Mouse (Mus musculus) CD4-positive, CD25-positive, alpha-beta regulatory T cell, adult 4 months (primary cell): ENCODE results near the gene Brf1. TPM values are rescaled to one million over a fixed set of nuclear protein-coding genes. Genes with fewer than 3 reads are reported as not detected.

Experiments
- ATAC-seq: one replicate; pipeline ENCODE4 v1.8.0; 2017
- polyA plus RNA-seq, 2 experiments: library from polyadenylated mRNA; unstranded; fragments of 100-300 nt; shearing (Covaris generic); gene quantifications; one replicate each; pipeline ENCODE4 v1.2.1; 2017

Brf1 gene
- polyA plus RNA-seq, 2 experiments from 2014 or later: 26.9 to 32.7 TPM

DNA sequence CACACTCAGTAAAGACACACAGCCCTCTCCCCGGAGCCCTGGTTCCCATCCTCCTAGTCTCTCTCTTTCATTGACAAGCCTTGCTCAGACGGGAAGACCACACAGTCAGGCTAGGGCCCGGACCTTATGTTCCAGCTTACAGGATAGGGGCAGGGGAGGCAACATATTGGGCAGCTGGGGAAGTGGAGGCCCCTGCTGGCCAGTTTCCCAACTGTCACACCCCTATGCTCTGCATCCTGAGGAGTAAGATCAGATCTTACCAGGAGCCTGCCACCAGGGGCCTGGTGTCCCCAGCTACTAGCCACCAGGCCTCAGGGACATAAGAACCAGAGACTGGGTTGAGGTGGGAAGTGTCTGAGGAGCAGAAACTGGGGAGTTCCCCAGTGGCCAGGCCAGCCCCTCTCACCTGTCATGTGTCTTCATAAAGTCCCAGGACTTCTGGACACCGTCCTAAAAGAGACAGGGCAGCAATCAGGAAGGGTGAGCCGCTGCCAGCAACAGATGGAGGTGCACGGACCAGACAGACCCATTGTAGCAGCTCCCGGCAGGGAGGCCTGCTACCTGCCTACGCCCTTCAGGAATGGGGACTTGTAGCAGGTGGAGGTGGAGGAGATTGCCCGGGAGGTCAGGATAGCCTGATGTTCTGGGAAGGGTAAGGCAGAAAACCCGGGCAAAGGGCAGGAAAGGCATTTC lies 61.5 kb downstream of the Brf1 start:
- ATAC-seq: no peak

DNA sequence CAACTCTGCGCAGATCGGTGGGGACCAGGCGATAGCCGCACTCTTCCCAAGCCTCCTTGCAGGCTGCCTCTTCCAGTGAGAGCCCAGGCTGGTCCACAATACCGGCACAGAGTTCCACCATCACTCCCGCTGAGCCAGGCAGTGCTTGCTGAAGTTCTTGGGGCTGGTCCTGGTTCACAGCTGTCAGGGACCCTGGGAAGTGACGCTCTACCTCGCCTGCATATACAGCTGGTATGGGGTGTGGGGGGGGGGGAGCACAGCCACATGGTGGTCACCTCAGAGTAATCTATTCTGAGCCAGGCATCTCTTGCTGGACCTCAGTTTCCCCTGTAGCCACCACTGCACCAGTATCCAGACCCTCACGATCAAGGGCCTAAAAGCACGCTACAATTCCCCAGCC lies 62.1 kb downstream of the Brf1 start:
- ATAC-seq: no peak

GRCm38 (mm10) chr12:112937906-112938305 lies 62.6 kb downstream of the Brf1 start:
- no peak for ATAC-seq

DNA sequence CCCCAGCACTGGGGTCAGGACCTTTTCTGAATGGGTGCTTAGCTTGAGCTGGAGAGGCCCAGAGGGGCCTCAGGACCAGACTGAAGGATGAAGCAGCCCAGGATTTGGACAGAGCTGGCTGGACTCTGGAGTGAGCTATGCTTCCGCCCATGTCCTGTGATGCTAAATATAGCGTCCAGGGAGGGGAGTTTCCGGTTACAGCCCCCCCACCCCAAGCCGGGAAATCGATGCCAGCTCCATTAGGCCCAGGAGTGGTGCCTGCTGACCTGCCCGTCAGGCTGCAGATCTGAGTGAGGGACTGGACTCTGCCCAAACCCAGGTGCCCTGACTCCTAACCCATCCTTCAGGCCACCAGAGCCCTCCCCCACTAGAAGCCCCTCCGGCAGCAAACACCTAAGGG lies 67.9 kb downstream of the Brf1 start:
- no peak for ATAC-seq

GRCm38 (mm10) chr12:112929562-112930352 lies 70.7 kb downstream of the Brf1 start, which contains the start of gene Jag2:
Gene Jag2, minus strand, starts transcription at chr12:112929776.
- no peak for ATAC-seq

DNA sequence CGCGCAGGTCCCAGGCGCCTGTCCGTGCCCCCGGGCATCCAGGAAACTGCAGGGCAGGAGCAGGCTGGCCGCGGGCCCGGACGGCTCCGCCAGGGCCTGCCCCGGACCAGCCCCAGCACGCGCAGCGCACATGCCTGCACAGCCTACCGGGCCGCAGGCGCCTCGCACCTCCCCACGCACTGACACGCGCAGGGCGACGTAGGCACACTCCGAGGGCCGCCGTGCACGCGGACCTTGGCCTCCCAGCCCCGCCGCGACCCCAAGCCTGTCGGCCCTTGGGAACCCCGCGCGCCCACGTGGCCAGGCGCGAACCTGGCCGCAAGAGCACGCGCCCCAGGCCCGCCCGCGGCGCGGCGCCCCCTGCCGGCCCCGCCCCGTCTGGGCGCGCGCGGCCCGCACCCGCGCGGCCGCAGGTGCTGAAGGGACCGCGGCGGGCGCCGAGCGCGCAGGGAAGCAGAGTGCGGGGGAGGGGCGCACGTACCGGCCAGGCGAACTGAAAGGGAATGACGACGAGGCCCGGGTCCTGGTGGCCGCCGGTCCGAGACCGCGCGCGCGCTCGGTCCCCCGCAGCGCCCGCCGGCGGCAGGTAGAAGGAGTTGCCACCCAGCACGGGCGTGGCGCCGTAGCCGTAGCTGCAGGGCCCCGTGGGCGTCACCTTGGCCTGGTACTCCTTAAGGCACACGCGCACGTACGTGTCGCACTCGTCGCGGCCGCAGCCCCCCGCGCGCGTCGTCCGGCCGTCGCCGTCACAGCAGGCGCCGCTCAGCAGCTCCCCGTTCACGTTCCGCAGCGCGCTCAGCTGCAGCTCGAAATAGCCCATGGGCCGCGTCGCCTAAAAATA lies 71.9 kb downstream of the Brf1 start:
- ATAC-seq: no peak

- no peak for ATAC-seq
Observed at GRCm38 (mm10) chr12:112927265-112927664, 73.2 kb downstream of the Brf1 start.

- ATAC-seq: no peak
Observed at GRCm38 (mm10) chr12:112925950-112926349, 74.6 kb downstream of the Brf1 start.

DNA sequence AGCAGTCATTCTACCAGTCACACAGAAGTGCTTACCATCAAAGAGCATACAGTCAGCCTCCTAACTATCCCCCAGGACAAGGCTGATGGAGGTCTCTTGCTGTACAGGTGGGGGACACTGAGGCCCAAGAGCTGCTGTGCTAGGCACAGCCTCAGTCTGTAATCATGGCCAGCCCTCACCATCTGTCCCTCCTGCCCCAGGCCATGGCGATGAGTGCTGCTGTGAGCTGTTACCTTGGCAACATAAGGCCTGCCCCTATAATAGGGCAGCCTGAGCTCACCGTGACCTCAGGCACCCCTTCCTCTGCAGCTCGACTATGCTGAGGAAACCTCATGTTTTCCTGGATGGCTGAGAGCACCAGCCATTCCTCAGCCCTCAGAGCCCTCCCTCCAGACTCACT lies 78.0 kb downstream of the Brf1 start:
- no peak for ATAC-seq

DNA sequence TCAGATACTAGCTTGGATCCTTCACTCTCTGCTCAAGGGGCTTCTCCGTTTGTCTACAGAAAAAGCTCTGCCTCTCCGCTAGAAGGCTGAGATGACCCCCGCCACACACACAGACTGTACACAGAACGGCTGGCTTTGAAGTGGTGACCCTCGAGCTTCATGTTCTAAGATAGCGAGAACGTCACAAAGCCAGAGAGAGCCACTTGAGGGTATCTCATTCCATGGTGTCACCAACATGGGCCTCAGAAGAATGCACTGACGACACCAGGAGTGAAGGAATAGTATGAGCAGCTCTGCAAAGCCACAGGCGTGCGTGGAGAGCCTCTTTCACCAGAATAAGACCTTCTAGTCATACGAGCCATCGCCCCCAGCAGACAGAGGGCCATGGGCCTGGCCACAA lies 79.0 kb downstream of the Brf1 start:
- no peak for ATAC-seq

- no peak for ATAC-seq
Observed at GRCm38 (mm10) chr12:112917906-112918305, 82.6 kb downstream of the Brf1 start.

DNA sequence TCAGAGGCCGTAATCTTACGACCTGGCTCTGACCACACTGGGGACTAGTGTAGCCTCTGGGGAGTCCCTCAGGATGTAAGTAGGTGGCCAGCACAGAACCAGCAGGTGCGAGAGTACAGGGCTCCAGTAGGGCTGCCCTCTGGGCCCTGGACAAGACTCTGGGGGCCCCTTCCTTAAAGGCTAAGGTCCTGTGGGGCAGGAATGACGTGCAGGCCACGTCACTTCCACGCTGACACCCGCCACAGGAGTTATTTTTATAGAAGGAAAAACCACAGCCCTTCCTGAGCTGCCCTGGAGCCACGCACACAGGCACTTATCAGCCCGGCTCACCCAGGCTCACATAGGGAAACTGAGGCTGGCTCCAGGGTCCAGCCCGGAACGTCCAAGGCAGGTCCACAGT lies 83.0 kb downstream of the Brf1 start:
- no peak for ATAC-seq

DNA sequence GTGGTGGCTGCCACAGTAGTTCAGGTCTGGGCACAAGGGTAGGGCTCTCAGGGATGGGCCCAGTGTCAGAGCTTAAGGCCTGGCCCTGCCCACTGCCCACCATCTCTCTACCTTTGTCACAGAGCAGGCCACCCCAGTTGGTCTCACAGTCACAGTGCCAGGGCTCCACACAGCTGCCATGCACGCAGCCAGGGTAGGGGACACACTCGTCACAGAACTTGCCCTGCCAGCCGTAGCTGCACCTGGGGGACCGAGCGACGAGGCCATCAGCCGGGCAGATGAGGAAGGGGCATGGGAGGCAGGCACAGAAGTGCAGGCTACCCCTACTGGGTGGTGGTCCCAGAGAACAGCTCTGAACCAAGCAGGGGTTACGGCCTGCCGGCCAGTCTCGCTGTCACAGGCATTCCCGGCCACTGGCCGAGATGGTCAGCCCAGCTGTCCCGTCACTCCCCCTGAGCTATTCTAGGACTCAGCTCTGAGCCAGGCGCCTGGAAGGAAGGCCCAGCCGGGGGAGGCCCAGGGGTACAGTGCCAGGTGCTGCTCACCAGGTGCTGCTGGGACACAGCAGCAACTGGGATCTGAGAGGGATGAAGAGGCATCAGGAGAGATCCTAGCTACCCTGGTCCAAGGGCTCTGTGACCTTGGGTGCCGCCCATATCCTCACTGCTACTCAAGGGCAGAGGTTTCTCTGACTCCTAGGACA lies 83.7 kb downstream of the Brf1 start:
- ATAC-seq: no peak

DNA sequence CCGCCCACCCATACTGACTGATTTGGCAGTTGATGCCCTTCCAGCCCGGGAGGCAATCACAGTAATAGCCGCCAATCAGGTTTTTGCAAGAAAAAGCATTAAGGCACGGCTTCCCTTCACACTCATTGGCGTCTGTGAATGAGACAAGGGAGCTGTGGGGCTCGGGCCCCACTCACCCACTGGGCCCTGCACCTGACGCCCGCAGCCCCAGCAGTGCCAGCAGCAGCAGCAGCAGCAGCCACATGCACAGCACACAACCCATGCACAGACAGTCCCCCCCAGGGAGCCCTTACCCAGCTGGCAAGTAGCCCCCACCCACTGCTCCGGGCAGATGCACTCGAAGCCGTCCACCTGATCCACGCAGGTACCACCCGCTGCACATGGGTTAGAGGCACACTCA lies 84.9 kb downstream of the Brf1 start:
- no peak for ATAC-seq

DNA sequence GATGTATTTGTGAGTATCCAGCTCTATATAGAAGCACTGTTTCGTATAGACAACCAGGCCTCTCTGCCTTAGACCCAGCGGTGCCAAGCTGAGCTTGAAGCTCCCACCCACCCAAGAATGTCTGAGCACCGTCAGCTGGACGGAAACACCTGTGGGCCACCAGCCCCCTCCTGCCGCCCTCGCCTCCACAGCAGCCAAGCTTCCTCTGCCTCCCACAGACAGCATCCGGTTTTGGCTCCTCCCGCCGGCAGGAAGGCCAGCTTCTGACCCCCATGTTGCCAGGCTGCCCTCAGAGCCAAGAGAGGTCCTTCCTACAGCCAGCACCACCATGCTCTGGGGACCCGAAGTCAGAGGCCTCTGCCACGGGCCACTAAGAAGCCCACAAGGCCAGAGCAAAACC lies 86.0 kb downstream of the Brf1 start:
- no peak for ATAC-seq

DNA sequence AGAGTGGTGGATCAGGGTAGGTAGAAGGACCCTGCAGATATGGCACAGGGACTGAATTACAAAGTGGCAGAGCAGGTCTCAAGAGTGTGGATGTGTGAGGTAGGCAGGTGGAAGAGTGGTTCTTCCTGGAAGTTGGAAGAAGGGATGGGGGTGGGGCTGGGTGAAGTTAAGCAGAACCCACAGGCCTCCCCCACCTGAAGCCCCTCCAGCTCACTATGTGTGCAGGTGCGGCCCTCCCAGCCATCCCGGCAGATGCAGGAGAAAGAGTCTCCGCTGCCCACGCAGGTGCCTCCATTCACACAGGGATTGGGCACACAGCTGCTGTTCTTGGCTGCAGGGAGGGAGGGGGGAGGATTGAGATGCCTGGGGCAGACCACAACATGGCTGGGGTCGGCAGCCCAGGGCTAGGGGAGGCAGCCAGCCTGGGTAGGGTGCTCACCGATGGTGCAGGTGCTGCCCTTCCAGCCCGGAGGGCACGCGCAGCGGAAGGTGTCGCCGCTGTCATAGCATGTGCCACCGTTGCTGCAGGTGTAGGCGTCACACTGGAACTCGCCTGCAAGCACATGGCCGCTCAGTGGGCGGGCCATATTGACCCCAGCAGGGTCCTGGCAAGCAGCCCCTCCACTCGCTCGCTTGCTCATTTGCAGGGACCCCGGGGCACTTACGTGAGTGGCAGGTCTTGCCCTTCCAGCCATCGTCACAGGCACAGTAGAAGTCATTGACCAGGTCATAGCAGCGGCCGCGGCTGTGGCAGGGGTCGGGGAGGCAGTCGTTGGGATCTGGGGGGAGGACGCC lies 87.4 kb downstream of the Brf1 start:
- no peak for ATAC-seq

- ATAC-seq: no peak
Observed at GRCm38 (mm10) chr12:112911701-112912100, 88.8 kb downstream of the Brf1 start.
